Mouse (Mus musculus) central nervous system, embryonic 11.5 days (tissue): ENCODE data around the gene Olfr459. TPM values are rescaled to one million over a fixed set of nuclear protein-coding genes. Genes with fewer than 3 reads are reported as not detected.

Experiments
- polyA plus RNA-seq: library from polyadenylated mRNA; depleted of rRNA; stranded (reverse); fragments of >200 nt; gene quantifications from 2 replicates; pipeline ENCODE4 v1.2.3, GENCODE M21; 2012; rRNA removed

Olfr459 gene
- not detected in 2 replicates for polyA plus RNA-seq

GRCm38 (mm10) chr6:41775077-41775476 is at the start of gene Olfr459:
TSS of gene Olfr459 (minus strand) at chr6:41775177.

Other genes starting within 250 kb of the Olfr459 start
- 12.7 and 17.2 TPM in 2 replicates for gene Ephb6, start 169.7 kb downstream of the Olfr459 start, polyA plus RNA-seq
- gene Trpv6, start 138.8 kb downstream of the Olfr459 start, polyA plus RNA-seq: 0.06 and 0.25 TPM in 2 replicates
- 0.05 TPM in 1 of 2 replicates, not detected in the other for gene Trpv5, start 94.4 kb downstream of the Olfr459 start, polyA plus RNA-seq
- gene Llcfc1, start 90.7 kb downstream of the Olfr459 start, polyA plus RNA-seq: not detected in 2 replicates
- gene Kel, start 70.8 kb downstream of the Olfr459 start, polyA plus RNA-seq: 20.0 and 26.0 TPM in 2 replicates
- gene Pip, start 72.4 kb upstream of the Olfr459 start, polyA plus RNA-seq: not detected in 2 replicates
- gene Sval2, start 77.8 kb upstream of the Olfr459 start, polyA plus RNA-seq: not detected in 2 replicates
- not detected in 2 replicates for gene Sval1, start 176.5 kb upstream of the Olfr459 start, polyA plus RNA-seq
- not detected in 2 replicates for gene Sval3, start 193.0 kb upstream of the Olfr459 start, polyA plus RNA-seq